10 mouse cellular contexts compared by ENCODE assay signal in the genomic region with DNA sequence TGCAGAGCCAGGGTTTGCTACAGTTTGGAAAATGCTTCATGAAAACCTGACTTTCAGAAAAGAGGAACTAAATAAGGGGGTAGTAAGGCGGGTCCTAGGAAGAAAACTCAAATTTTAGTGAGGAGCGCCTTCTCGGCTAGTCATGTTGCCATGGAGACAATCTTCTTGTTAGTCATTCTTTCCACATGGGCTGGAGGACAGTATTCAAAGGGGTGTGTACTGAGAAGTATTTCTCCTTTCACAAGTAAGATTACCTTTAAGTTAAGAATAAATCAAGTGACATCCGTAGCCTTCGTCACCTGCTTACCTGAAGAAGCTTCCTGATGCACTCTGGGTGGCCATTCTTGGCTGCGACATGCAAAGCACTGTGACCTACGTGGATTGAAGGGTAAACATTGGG. TPM values are rescaled to one million over a fixed set of nuclear protein-coding genes. Genes with fewer than 3 reads are reported as not detected.
DNase-seq lines count a peak whose midpoint lies in the region; ATAC-seq and TF ChIP-seq lines count a peak whose summit lies in the region.
"Had no signal": no experiment of that assay in that cellular context is flagged by ENCODE, and none has a peak within 500 bp of the region (broad histone marks: within the 10 kb centered on the region; RNA-seq: fewer than 3 reads in every experiment).

No protein-coding gene starts in this region.

- DNase-seq in MEL (ENCODE audit: low read depth, low spot score) = peak; percentile 94
- peak; percentile 55 for DNase-seq in embryonic facial prominence, embryonic 11.5 days (ENCODE audit: low spot score)
- no peak for DNase-seq in yolk sac, embryonic 10.5 days (ENCODE audit: low spot score)
- no peak for DNase-seq in cerebellum, adult 18-20 months
- DNase-seq: cerebellum, postnatal 25 days had no signal

- no peak for TF ChIP-seq CTCF in MEL (IDR thresholded peaks at IDR 0.05 in 2 of 3, conservative IDR thresholded peaks at IDR 0.05 in 1 of 3; ENCODE audit: control insufficient read depth in 1 of 3, insufficient read depth in 1 of 3, low read depth in 2 of 3, low read length in 3 of 3, poor library complexity in 1 of 3, severe bottlenecking in 1 of 3)

- TF ChIP-seq POLR2A in MEL (IDR thresholded peaks at IDR 0.05; ENCODE audit: control insufficient read depth in 1 of 2, insufficient read depth in 1 of 2, low read depth in 1 of 2, low read length in 2 of 2, poor library complexity in 1 of 2) = no peak

- no peak overlapping the region for H3K4me2 ChIP-seq in intestine, embryonic 16.5 days (ENCODE audit: low read depth, low read length)
- H3K4me2 ChIP-seq in intestine, embryonic 15.5 days (replicated peaks) = no peak overlapping the region
- no peak overlapping the region for H3K4me2 ChIP-seq in embryonic facial prominence, embryonic 11.5 days (ENCODE audit: low read depth, low read length)
- no peak overlapping the region for H3K4me2 ChIP-seq in limb, embryonic 15.5 days

- no peaks in the 10 kb centered on the region for H3K36me3 ChIP-seq in intestine, embryonic 16.5 days (ENCODE audit: control insufficient read depth, insufficient read depth, low read length)
- no peaks in the 10 kb centered on the region for H3K36me3 ChIP-seq in intestine, embryonic 15.5 days
- peaks cover 0 to 5% of the 10 kb centered on the region in 2 experiments; a peak in 2 of 4 replicates for H3K36me3 ChIP-seq in MEL (ENCODE audit: control insufficient read depth in 1 of 2, insufficient read depth in 2 of 2, low read length in 2 of 2)
- H3K36me3 ChIP-seq in embryonic facial prominence, embryonic 11.5 days (replicated peaks; ENCODE audit: control insufficient read depth, insufficient read depth, low read depth, low read length) = peaks cover 2% of the 10 kb centered on the region
- peaks cover 8% of the 10 kb centered on the region for H3K36me3 ChIP-seq in limb, embryonic 15.5 days

- H3K9ac ChIP-seq in intestine, embryonic 16.5 days (ENCODE audit: low read depth, low read length) = no peak overlapping the region
- H3K9ac ChIP-seq in intestine, embryonic 15.5 days = no peak overlapping the region
- H3K9ac ChIP-seq in MEL (ENCODE audit: control insufficient read depth, low read depth, low read length, poor library complexity, severe bottlenecking) = no peak overlapping the region
- no peak overlapping the region for H3K9ac ChIP-seq in embryonic facial prominence, embryonic 11.5 days (replicated peaks; ENCODE audit: low read length)
- no peak overlapping the region for H3K9ac ChIP-seq in limb, embryonic 15.5 days

- WGBS in intestine, embryonic 16.5 days = 63% methylated on average over 7 of the region's 7 CpGs
- WGBS in intestine, embryonic 15.5 days = 63% methylated on average over 7 of the region's 7 CpGs
- 74% methylated on average over 7 of the region's 7 CpGs for whole genome bisulfite sequencing in embryonic facial prominence, embryonic 11.5 days
- WGBS in limb, embryonic 15.5 days = 67% methylated on average over 7 of the region's 7 CpGs

- H3K4me1 ChIP-seq in intestine, embryonic 16.5 days (ENCODE audit: control insufficient read depth, insufficient read depth, low read length) = no peaks in the 10 kb centered on the region; the same call in 1 of the 2 replicates
- H3K4me1 ChIP-seq in intestine, embryonic 15.5 days (replicated peaks) = 0 out of 2 replicates have a peak, but pooled peaks cover 3% of the 10 kb centered on the region
- peaks cover 0 to 9% of the 10 kb centered on the region in 2 experiments; a peak in 2 of 4 replicates for H3K4me1 ChIP-seq in MEL (ENCODE audit: control insufficient read depth in 1 of 2, insufficient read depth in 2 of 2, low read length in 2 of 2)
- H3K4me1 ChIP-seq in embryonic facial prominence, embryonic 11.5 days (ENCODE audit: control insufficient read depth, insufficient read depth, low read length) = no peaks in the 10 kb centered on the region; the same call in 1 of the 2 replicates
- H3K4me1 ChIP-seq in limb, embryonic 15.5 days = peaks cover 28% of the 10 kb centered on the region

- peak; percentile 5 to 77; a peak in 1 of 4 replicates for TF ChIP-seq EP300 in MEL (IDR thresholded peaks at IDR 0.05; ENCODE audit: low read depth in 1 of 2, low read length in 2 of 2)

- no peaks in the 10 kb centered on the region for H3K79me2 ChIP-seq in MEL (ENCODE audit: control insufficient read depth, insufficient read depth, low read length, poor library complexity)

- no peak overlapping the region for H3K4me3 ChIP-seq in intestine, embryonic 16.5 days (ENCODE audit: low read length)
- no peak overlapping the region for H3K4me3 ChIP-seq in intestine, embryonic 15.5 days (replicated peaks)
- H3K4me3 ChIP-seq in MEL (ENCODE audit: control insufficient read depth in 1 of 2, insufficient read depth in 1 of 2, low read depth in 2 of 2, low read length in 2 of 2) = no peak overlapping the region
- no peak overlapping the region for H3K4me3 ChIP-seq in embryonic facial prominence, embryonic 11.5 days (ENCODE audit: low read depth, low read length)
- H3K4me3 ChIP-seq in limb, embryonic 15.5 days = no peak overlapping the region

- H3K27ac ChIP-seq in intestine, embryonic 16.5 days (ENCODE audit: low read length) = no peak overlapping the region
- no peak overlapping the region for H3K27ac ChIP-seq in intestine, embryonic 15.5 days
- H3K27ac ChIP-seq in MEL (ENCODE audit: control insufficient read depth, low read depth, low read length) = no peak overlapping the region
- H3K27ac ChIP-seq in embryonic facial prominence, embryonic 11.5 days (replicated peaks; ENCODE audit: low read depth, low read length) = peak overlapping the region; percentile 70
- peak overlapping the region; percentile 76 for H3K27ac ChIP-seq in limb, embryonic 15.5 days

- no peaks in the 10 kb centered on the region for H3K27me3 ChIP-seq in intestine, embryonic 16.5 days (replicated peaks; ENCODE audit: control insufficient read depth, insufficient read depth, low read length)
- no peaks in the 10 kb centered on the region for H3K27me3 ChIP-seq in intestine, embryonic 15.5 days (replicated peaks)
- H3K27me3 ChIP-seq in MEL (ENCODE audit: control insufficient read depth in 1 of 2, insufficient read depth in 2 of 2, low read length in 2 of 2) = no peaks in the 10 kb centered on the region
- H3K27me3 ChIP-seq in embryonic facial prominence, embryonic 11.5 days (ENCODE audit: control insufficient read depth, insufficient read depth, low read length) = no peaks in the 10 kb centered on the region
- no peaks in the 10 kb centered on the region for H3K27me3 ChIP-seq in limb, embryonic 15.5 days

- TF ChIP-seq RAD21 in MEL (IDR thresholded peaks at IDR 0.05; ENCODE audit: low read depth, low read length) = no peak

- ATAC-seq in intestine, embryonic 16.5 days = 0 out of 2 replicates have a peak, but pooled peaks have one; percentile 31
- ATAC-seq in intestine, embryonic 15.5 days = no peak
- no peak for ATAC-seq in embryonic facial prominence, embryonic 11.5 days (replicated peaks; ENCODE audit: insufficient number of reproducible peaks, low FRiP score, low TSS enrichment, low read depth)
- no peak for ATAC-seq in limb, embryonic 15.5 days (ENCODE audit: insufficient number of reproducible peaks, low FRiP score, low TSS enrichment, low read depth)

- peaks cover 4% of the 10 kb centered on the region; the same call in 1 of the 2 replicates for H3K9me3 ChIP-seq in intestine, embryonic 16.5 days (ENCODE audit: control insufficient read depth, low read length)
- no peaks in the 10 kb centered on the region for H3K9me3 ChIP-seq in intestine, embryonic 15.5 days
- no peaks in the 10 kb centered on the region for H3K9me3 ChIP-seq in MEL (replicated peaks; ENCODE audit: insufficient read depth, low read length)
- H3K9me3 ChIP-seq in embryonic facial prominence, embryonic 11.5 days (replicated peaks; ENCODE audit: control insufficient read depth, low read length) = no peaks in the 10 kb centered on the region
- no peaks in the 10 kb centered on the region for H3K9me3 ChIP-seq in limb, embryonic 15.5 days

TF ChIP-seq in MEL, 35 proteins besides CTCF, POLR2A, EP300 and RAD21:
- TF ChIP-seq MYC (IDR thresholded peaks at IDR 0.05; ENCODE audit: low read depth, low read length) (peak; percentile 57; the same call in 1 of the 2 replicates), ZMIZ1 (IDR thresholded peaks at IDR 0.05; ENCODE audit: low read depth, low read length) (no peak), GATA1 (IDR thresholded peaks at IDR 0.05; ENCODE audit: low read depth, low read length) (peak; percentile 82), SIN3A (IDR thresholded peaks at IDR 0.05; ENCODE audit: low read length) (peak; percentile 84), SMC3 (IDR thresholded peaks at IDR 0.05; ENCODE audit: low read depth, low read length) (no peak), JUND (IDR thresholded peaks at IDR 0.05; ENCODE audit: low read depth, low read length) (peak; percentile 77; the same call in 1 of the 2 replicates), MEF2A (IDR thresholded peaks at IDR 0.05; ENCODE audit: extremely low read depth, insufficient replicate concordance, low read depth, low read length, poor library complexity, severe bottlenecking) (no peak), MAFK (IDR thresholded peaks at IDR 0.05; ENCODE audit: borderline replicate concordance, low read depth, low read length) (no peak), NELFE (IDR thresholded peaks at IDR 0.05; ENCODE audit: low read depth, low read length) (no peak), MXI1 (IDR thresholded peaks at IDR 0.05; ENCODE audit: low read depth, low read length) (peak; percentile 82), ETS1 (IDR thresholded peaks at IDR 0.05; ENCODE audit: low read depth, low read length) (peak; percentile 49; the same call in 1 of the 2 replicates)

RNA-seq across cellular contexts. Expression of a gene that starts 40.9 kb away (rescaled TPM):
- not detected in 2 replicates for polyA plus RNA-seq in intestine, embryonic 16.5 days (2015; fragmentation: Nextera tagmentation; extraction: Ambion mirVana)
- not detected in 2 replicates for polyA plus RNA-seq in intestine, embryonic 15.5 days (2015; fragmentation: Nextera tagmentation; extraction: Ambion mirVana)
- not detected in 2 replicates for total RNA-seq in MEL (2012; rRNA removed)
- polyA plus RNA-seq in MEL (2012; ENCODE audit: insufficient read depth in 1 of 2, insufficient read length in 2 of 2, low read depth in 1 of 2, low replicate concordance in 2 of 2, missing spikeins in 1 of 2) = not detected
- polyA plus RNA-seq in embryonic facial prominence, embryonic 11.5 days (2014; fragmentation: Nextera tagmentation; extraction: Ambion mirVana) = not detected in 2 replicates
- polyA plus RNA-seq in limb, embryonic 15.5 days (2015; fragmentation: Nextera tagmentation; extraction: Ambion mirVana) = 0.11 TPM in 1 of 2 replicates, not detected in the other
- total RNA-seq: heart, postnatal 14 days had no signal
- polyA plus RNA-seq: stomach, embryonic 14.5 days had no signal

Comparison
In these comparisons a context has a peak if more than half of its experiments do, and no peak if none do; other contexts are left out.
1. H3K27ac ChIP-seq: peak in embryonic facial prominence, embryonic 11.5 days (single experiment) and limb, embryonic 15.5 days (single experiment); none in intestine, embryonic 16.5 days (single experiment), intestine, embryonic 15.5 days (single experiment) and MEL (single experiment).
2. DNase-seq: peak in MEL (single experiment) and embryonic facial prominence, embryonic 11.5 days (single experiment); none in yolk sac, embryonic 10.5 days (single experiment) and cerebellum, adult 18-20 months (0 of 2).